Mouse (Mus musculus) left cerebral cortex, postnatal 36 days (tissue): ENCODE results near the gene Pla2g2c. TPM values are rescaled to one million over a fixed set of nuclear protein-coding genes. Genes with fewer than 3 reads are reported as not detected.

Experiments
- DNase-seq, 2 experiments: peaks; one replicate each; pipeline ENCODE4 v3.0.0; 2021 to 2022; ENCODE audit warnings: low spot score in 2 of 2, mixed read lengths in 1 of 2
- intact Hi-C: fragments of 180-260 bp; cut with DNase I; formaldehyde crosslinking; loops from one replicate; pipeline ENCODE4 v1.15.1; 2025
- total RNA-seq, 2 experiments: library from RNA; stranded (reverse); gene quantifications; 2 replicates each; pipeline ENCODE4 v1.2.3; 2021

Pla2g2c gene
- total RNA-seq: under 1 TPM; 0.22 to 0.39 TPM

DNA sequence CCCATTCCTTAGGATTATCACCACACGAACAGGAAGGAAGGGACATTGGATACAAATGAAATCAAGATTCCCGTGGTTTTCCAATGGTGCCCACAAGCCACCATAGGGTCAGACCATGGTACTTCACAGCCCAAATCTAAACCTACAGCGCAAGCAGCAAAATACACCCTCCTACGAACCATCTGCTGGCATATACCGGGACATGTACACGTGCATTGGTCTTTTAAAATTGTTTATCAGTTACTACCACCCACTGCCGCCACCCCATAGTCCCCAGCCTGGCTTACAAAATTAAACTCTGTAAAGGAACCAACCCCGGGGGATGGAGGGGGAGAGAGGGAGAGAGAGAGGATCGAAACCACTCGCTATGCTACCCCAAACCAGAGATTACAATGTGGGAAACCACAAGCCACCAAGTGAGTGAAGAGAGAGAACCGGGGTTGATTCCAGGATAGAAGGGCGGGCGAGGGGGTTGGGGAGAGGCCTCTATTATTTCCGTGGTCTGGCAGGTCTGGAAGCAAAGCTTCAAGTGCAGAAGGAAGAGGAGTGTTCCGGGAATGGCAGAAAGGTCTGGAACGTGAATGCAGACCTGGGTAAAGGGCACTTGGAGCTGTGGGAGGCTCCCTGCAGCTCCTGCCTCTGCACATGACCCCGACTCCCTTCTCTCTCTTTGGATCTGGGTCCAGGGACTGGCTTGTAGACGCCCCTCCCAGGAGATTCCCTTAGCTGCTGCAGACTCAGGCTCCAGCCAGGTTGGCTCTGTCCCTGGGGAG is at the start of gene Pla2g2c:
TSS of gene Pla2g2c (plus strand) at position 439 of the 773 bp plus-strand sequence.
- intact Hi-C loops: no loop called here
- DNase-seq: peak; percentile 68 to 73

DNA sequence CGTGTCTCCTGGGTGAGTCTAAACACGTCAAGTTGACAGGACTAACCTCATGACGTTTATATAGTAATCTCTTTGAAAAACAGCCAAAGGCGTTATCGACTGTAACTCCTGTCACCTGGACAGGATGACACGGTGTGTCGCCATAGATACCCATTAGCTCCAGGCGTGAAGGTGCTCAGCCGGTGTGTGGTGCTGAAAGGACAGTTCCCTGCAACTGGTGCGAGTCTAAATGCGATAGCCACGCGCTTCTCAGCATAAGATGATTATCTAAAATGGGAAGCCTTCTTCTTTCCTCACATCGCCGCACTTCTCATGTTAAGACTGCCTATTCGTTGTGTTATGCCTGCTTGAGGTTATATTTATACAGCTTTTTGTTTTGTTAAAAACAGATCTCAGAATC is 48.1 kb upstream of the Pla2g2c start:
- intact Hi-C loops: no loop called here
- no peak for DNase-seq

DNA sequence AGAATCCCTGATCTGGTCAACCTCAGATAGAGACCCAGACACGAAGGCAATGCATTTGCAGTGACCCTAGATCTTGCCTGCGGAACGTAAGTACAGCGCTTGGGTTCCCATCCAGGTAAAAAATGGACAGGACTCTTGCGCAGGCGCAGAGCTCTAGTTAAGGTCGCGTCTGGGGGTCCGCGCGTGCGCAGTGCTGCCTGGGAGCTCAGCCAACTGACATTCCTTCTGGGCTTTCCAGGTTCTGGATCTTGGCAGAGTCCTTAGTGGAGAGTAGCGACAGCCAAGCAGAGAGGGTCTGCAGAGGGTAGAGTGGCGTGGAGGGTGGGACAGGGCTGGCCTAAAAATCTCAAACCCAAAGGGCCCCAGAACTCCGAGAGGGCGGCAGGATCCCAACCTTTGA is 47.0 kb upstream of the Pla2g2c start:
- intact Hi-C loops: no loop called here
- peak; percentile 59 to 61 for DNase-seq

DNA sequence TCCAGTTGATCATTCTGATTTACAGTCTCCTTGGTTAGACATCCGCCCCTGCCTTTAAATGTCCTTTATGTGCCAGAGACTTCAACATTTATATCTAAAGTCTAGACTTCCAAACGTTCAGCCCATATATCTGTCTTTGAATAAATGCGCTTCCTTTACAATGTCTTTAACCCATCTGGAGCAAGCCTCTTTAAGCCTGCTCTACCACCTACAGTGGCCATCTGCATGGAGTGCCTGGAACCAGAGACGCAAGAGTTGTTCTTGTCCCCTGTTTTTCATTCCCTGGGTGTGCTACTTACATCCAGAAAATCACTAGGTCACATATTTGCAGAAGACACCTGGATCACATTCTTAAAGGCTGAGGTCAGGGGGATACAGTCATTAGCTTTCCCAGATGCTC is 44.5 kb upstream of the Pla2g2c start:
- intact Hi-C loops: loop anchor here (5.0 kb wide), 1 partner anchor 98 kb away; no protein-coding TSS in a partner anchor
- DNase-seq: no peak

DNA sequence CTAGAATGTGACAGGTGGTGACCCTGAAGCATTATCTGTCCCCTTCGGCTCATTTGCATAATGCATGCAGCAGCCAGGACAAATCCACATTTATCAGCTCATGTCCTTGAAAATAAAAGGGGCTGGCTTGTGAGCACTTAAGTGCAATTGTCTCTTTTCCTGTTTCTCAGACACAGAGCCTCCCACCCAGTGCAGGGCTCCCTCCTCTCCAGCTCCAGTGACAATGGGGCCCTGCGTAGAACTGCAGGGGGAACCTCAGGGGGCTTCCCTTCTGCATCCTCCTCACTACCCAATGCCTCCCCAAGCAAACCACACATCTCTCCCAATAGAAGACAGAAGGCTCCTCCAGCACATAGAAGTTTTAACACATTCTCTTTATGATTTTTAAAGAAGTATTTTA is 41.8 kb upstream of the Pla2g2c start:
- DNase-seq: no peak
- intact Hi-C loops: loop anchor here (5.0 kb wide), 1 partner anchor 100 kb away; no protein-coding TSS in a partner anchor

DNA sequence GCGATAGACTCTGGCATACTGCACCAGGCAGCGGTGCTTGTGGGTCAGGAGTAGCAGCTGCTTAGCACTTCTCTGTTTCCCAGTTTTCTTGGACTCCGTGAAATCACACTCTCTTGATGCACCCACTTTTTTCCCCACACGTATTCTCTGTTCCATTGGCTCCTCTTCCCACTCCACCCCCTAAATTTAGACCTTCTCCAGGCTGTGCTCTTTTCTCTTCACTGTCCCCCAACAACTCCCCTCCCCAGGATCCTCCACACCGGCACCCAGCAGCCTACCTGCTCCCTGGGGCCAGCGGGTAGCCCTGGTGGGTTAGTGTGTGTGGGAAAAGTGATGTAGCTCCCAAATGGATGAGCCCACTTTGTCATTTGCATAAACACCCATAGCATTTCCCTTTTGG is 38.8 kb upstream of the Pla2g2c start:
- peak; percentile 63 to 73 for DNase-seq
- intact Hi-C loops: no loop called here

DNA sequence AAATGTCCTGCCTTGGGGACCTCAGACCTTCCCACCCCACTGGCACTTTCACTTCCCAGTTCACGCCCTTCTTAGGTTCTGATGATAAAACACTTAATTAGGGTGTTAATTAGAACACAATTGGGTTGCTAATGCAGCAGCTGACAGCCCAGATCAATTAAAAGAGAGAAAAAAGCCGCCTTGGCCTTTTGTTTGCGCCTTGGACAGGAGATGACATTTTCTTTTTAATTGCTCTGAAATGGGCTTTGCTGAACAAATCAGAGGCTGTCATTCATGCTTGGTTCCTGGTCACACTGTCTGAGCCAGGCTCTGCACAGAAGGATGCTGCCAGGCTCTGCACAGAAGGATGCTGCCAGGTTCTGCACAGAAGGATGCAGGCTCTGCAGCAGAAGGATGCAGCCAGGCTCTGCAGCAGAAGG is 35.5 kb upstream of the Pla2g2c start:
- DNase-seq: no peak
- intact Hi-C loops: no loop called here

DNA sequence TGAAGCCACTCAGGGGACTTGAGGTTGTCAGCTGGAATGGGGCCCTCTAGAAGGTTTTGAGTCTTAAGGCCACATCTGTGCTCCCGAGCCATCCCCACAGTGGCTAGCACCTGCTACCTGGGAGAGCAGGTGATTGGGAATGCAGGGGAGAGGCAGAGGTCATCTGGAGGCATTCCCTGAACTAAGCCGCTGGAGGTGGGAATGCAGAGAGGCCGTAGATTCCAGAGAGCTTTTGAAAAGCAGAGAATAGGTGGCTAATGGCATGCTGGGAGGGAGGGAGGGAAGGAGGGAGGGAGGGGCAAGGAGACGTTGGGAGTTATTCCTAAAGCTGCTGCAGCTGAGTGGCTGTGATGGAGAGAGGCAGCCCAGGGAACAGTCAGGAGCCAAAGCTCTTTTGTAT is 34.0 kb upstream of the Pla2g2c start:
- intact Hi-C loops: loop anchor here (5.0 kb wide), 2 partner anchors 133 to 183 kb away; no protein-coding TSS in a partner anchor
- no peak for DNase-seq

DNA sequence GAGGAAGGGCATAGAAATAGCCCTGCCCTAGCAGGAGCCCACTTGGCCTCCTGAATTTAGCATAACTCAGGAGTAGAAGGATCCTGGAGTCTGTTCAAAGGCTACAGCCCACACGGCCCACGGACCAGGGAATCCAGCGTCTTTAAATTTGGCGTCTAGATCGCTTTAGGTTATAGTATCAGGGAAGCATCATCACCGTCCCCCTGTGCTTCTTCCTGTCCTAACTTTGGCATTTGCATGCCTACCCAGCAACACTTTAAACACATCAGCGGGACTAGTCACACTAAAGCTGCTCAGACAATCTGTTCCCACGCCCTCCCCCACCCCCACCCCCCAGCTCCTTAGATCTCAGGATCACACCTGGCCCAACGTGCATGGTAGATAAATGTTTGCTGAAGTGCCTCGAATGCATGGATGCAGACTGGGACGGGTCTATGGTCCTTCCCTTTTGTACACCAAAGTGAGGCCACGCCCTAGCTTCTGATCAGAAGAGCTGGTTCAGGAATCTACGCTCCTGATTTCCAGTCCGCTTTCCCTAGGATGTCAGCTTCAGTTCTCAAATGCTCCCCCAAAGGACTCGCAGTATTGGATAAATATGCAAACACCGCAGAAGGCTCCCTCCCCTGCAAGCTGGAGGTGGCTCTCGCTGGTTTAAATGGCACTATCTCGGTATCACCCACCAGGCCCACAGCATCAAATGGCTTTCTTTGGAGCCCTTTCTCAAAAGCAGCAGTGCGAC is 33.0 kb upstream of the Pla2g2c start:
- DNase-seq: peak; percentile 75 to 84
- intact Hi-C loops: loop anchor here (5.0 kb wide), 2 partner anchors 134 to 184 kb away; no protein-coding TSS in a partner anchor

DNA sequence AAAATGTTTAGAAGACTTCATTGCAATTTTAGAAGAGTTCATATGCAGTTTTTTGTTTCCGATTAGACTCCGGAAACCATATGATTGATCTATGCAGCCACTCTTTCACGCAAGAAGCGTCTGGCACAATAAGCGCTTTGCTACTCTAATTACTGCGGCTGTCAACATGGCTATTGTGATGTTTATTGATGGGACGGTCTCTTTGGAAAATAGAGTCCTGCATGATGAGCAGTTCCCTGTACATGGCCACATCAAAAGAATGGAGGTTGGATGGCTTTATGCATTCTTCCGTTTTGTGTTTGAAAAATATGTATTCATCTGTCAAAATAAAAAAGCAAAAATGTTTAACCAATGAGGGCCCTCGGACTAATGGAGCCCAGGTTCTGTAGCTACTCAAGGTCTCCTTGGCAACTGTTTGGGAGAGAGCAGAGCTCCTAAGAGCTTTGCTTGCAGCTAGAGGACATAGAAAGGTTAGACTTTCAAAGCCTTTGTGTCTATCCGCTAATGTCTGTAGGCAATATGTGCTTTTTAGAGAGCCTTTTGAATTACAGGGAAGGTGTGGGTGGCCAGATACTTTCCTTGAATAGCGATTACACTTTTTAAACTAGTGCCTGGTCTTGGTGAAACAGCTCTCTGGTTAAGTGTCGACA is 31.4 kb upstream of the Pla2g2c start:
- intact Hi-C loops: loop anchor here (5.0 kb wide), 2 partner anchors 136 to 186 kb away; no protein-coding TSS in a partner anchor
- DNase-seq: no peak

DNA sequence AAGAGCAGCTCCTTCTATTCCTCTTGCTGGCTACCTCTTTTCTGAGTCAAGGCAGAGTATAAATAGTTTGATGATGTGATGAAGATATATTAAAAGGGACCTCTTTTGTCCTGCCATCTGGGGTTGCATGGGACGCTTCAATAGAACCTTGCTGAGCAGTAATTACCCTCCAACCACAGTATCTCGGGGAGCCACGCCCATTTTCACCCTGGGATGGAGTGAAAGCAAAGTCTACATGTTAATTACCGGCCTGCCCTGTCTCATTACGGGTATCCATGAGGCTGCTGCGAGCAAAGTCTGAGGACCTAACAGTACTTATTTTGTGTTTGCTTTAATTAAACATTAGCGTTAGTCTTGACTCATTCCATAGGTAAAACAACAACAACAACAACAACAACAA is 27.9 kb upstream of the Pla2g2c start:
- no peak for DNase-seq
- intact Hi-C loops: no loop called here

DNA sequence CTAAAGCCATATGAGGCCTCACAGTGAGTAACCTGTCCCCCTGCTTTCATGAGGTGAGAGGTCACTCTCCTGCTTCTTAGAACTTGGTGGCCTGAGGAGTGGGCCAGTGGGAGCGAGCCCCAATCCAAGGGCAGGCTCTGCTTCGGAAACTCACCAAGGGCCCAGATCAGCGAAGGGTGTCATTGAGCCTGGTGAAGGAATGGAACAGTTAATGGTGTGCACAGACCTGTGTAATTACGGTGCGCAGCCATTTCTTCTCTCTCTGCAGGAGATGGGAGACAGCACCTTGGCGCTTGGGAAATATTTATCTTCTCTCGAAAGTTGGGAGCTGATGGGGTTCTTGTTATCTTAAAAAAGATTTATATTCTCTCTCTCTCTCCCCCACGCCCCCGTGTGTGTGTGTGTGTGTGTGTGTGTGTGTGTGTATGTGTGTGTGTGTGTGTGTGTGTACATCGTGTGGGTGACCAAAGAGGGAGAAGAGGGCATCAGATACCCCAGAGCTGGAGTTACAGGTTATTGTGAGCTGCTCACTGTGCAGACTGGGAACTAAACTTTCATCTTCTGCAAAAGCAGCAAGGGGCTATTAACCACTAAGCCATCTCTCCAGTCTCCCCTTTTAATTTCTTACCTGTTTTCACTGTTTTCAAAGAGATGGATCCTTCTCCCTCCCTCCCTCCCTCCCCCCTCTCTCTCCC is 27.3 kb upstream of the Pla2g2c start:
- no peak for DNase-seq
- intact Hi-C loops: no loop called here

DNA sequence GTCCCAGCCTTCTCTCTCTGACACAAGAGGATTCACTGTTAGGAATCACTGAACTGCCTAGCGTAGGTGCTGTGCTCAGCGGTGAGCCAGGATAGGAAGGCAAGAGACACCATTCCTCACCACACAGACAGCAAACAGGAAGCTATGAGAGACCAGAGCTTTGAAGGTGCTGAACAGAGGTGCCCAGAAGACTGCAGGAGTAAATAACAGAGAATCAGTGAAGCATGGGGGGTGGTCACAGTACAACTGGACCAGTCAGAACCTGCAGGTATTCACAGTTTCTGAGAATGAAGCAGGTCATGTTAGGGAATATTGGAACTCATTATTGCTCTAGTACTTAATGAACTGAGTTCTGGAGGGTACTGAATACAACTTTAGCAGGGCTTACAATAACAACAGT is 26.3 kb upstream of the Pla2g2c start:
- no peak for DNase-seq
- intact Hi-C loops: no loop called here

DNA sequence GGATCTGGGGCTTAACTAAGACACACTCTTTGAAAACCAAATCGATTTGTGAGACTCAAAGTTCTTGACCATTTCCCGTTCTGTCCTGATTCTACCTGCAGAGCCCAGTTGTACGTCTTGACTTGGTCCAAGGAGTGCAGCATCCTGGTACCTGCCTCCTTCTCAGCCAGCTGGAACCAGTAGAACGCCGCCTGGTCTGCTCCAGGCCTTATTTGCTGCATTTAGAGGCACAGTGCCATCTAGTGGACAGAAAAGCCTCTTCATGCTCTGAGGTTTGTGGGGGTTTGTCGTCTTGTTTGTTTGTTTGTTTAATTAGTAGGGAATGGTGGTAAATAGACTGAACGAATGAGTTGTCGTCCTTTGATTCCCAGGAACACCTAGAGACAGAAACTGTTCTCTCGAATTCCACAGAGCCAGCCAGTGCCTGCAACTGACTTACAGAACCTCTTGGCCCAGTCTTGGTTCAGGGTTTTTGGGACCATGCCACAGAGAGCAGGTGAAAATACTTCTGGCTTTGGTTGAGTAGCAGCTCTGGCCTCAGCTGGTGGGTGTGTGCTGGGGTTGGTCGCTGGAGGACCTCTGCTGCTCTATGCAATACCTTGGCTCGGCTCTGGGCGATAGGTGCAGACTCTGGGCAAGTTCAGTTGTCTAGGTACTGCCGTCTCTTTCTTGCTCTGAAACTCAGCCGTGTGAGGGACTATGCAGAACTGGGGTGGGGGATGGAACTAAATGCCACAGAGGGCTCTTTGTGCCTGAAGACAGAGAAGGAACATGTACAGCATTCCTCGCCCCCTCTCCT is 24.2 kb upstream of the Pla2g2c start:
- intact Hi-C loops: loop anchor here (1.0 to 5.0 kb wide), 2 partner anchors 138 to 253 kb away; no protein-coding TSS in a partner anchor
- DNase-seq: peak; percentile 59 to 71

DNA sequence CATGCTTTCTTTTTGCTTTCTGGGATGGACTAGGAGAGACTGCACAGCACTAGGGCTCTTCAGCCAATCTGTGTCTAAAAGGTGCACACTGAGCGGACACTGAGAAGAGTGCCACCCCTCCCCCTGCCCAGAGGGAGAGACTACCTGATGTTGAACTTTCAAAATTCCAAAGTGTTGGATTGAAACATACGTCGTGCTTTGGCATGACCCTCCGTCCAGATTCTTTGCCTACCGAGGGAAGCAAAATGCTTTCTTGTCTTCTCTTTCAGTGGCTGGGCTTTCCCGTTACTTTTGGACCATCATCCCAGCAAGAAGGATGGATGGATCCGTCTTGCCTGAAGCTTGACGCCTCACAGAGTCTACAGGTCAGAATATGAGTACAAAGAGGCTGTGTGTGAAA is 23.5 kb upstream of the Pla2g2c start:
- intact Hi-C loops: loop anchor here (5.0 kb wide), 1 partner anchor 139 kb away; no protein-coding TSS in a partner anchor
- DNase-seq: no peak

DNA sequence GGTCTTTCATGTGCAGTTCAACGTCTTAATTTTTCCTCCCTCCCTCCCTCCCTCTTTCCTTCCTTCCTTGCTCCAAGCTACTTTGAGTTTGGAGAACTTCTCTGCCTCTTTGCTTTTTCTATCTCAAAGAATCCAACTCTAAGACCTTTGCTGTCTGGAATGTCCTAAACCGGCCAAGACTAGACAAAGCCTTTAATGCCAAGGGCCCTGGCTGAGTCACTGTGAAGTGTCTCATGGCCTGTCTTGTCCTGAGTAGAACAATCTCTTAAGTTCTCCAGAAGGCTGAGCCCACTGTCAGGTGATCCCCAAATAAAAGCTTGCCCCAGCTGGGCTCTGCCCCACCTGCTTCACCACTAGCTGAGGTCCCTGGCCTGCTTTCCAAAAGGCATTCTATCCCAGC is 22.6 kb upstream of the Pla2g2c start:
- intact Hi-C loops: loop anchor here (5.0 kb wide), 1 partner anchor 140 kb away; no protein-coding TSS in a partner anchor
- no peak for DNase-seq

DNA sequence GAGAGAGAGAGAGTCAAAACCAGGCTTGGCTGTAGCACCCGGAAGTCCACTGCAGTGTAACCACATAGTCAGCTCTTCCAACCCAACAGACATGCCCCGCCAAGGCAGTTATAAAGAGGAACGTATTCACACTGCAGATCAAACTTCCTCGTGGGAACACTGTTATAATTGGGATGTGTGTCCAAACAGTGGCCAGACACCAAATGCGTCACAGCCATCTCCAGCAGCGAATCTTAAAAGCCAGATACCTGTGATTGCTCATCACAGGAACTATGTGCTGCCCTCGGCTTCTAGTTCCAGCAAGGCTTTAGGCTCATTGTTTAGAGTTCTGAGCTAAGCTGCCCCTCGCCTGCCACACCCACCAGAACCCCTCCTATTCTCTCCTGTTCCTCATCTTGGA is 22.1 kb upstream of the Pla2g2c start:
- DNase-seq: no peak
- intact Hi-C loops: loop anchor here (5.0 kb wide), 1 partner anchor 140 kb away; no protein-coding TSS in a partner anchor

DNA sequence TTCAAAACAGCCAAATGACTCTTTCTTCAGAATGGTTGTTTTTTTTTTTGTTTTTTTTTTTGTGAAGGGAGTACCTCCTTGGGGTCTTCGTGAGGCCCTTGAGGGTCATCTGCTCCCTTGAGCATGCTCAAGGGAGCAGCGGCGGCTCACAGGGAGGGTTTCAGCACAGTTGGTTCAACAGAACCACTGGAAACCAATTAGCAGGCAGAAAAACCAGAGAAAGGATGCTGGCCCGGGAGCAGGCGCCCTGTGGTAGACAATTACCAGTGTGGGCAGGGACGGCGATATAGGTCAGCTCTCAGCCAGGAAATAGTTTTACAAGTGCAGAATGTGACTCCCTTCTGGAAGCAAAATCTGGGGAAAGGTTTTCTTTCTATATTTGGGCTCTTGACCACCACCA is 21.0 kb upstream of the Pla2g2c start:
- DNase-seq: no peak
- intact Hi-C loops: loop anchor here (5.0 kb wide), 1 partner anchor 141 kb away; no protein-coding TSS in a partner anchor
